Mouse (Mus musculus) erythroid progenitor cell, adult 5-6 weeks (primary cell): ENCODE measurements around the gene Tead2. TPM values are rescaled to one million over a fixed set of nuclear protein-coding genes. Genes with fewer than 3 reads are reported as not detected.
"Not testable (repeated sequence)": the region's sequence is repeated elsewhere in the genome, so short reads cannot be mapped to it uniquely, and the experiment has no call there.

ENCODE experiments used
- ATAC-seq: replicated peaks from 2 replicates; pipeline ENCODE4 v1.8.0; 2016; ENCODE audit warnings: moderate number of reproducible peaks, mild to moderate bottlenecking, moderate TSS enrichment, inconsistent platforms; ENCODE audit not compliant: poor library complexity, low FRiP score, severe bottlenecking
- total RNA-seq, 2 experiments: library from RNA; stranded (forward) in 1 of 2; stranded (reverse) in 1 of 2; fragments of 150-400 nt in 1 of 2; fragments of 186-747, 209-891 nt in 1 of 2; gene quantifications; 2 replicates each; pipeline versions ENCODE4 v1.2.3 to v1.2.4; 2015 to 2017; ENCODE audit warnings: low replicate concordance in 2 of 2

Gene Tead2
- total RNA-seq, 2 experiments from 2014 or later, result not detected

DNA sequence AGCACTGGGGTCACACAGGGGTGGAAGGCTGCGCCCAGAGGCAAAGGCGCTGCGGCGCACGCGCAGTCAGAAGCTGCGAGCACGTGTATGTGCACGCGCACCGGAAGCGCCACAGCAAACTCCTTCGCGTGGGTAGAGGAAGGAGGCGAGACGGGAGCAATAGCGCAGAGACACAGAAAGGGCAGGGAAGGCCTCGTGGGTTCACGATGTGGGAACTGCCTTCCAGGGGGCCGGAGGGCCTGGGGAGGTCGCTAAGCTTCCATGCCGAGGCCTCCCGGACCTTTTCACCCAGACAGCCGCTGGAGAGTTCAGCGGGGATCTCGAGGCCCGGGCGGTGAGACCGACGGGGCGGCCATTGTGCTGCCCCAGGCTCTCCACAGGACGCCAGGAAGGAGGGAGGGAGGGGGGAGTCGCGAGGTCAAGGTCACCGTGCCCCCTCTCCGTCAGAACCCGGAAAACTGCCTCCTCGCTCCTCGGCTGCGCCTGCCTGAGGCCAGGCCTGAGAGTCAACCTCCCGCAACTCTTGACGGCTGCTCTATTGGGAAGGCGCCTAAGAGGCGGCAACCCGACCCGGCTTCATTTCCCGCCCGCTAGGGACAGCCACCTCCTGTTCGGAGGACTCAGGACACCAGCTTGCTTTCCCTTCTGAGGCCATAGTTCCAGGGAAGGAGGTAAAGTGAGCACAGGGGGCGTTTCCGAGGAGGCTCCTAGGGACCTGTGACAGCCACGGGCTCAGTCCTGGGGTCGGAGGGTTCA is 25.3 kb downstream of the Tead2 start, which contains the start of gene Slc6a16:
TSS of gene Slc6a16 (plus strand) at position 453 of the 756 bp plus-strand sequence.
- ATAC-seq, result no peak

DNA sequence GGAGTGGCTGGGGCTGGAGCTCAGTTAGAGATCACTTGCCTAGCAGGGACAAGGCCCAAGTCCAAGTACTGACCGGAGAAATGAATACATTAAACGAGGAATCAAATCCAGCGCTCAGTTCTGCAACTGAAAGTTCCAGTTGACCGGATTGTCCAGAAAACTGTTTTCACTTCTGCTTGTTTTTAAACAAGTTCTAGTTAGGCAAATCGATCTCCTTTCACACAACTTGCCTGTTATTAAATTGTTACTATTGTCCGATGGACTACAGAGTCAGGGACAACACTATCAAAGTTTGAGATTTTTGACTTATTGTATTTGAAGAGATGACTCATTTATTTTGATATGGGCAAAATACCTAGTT is 25.8 kb downstream of the Tead2 start:
- no peak for ATAC-seq

DNA sequence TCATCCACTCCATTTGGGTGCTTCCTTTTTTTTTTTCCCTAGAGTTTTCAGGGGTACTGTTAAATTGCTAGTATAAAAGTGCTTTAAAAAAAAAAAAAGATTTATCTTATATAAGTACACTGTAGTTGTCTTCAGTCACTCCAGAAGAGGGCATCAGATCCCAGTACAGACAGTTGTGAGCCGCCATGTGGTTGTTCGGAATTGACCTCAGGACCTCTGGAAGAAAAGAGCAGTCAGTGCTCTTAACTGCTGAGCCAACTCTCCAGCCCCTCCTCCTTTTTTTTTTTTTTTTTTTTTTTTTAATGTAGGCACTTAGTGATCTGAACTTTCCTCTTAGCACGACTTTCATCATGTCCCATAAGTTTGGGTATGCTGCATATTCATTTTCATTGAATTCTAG is 32.1 kb downstream of the Tead2 start:
- ATAC-seq, result no peak

GRCm38 (mm10) chr7:45253806-45254205 is 38.3 kb downstream of the Tead2 start:
- no peak for ATAC-seq

DNA sequence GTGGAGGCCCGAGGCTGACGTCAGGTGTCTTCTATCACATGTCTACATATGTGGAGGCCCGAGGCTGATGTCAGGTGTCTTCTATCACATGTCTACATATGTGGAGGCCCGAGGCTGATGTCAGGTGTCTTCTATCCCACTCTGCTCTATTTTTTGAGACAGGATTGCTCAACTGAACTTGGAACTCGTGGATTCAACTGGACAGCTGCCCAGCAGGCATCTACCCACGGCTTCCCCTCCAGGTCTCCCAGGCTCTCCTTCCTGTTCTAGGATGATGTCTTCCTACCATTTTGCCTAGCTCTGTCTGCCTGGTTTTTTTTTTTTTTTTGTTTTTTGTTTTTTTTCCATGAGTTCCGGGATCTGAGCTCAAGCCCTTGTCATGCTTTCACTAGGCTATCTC is 40.3 kb downstream of the Tead2 start:
- ATAC-seq, result not testable (repeated sequence)

GRCm38 (mm10) chr7:45257063-45257840 is 41.7 kb downstream of the Tead2 start:
- no peak for ATAC-seq

DNA sequence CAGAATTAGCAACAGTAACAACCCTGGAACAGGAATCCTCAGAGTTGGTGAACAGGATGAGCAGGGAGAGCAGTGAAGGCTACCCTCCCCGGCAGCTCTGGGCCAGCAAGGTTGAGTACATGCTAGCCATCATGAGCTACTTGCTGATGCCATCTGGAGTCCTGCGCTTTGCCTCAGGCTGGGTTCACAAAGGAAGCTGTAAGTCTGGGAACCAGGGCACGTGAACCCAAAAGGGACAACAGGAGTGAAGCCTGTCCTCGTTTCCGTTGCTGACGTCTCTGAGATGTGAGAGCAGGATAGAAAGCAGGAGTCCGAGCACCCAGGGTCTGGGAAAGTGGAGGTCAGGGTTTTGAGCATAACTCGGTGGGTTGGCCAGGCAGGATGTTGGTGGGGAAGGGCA is 43.7 kb downstream of the Tead2 start:
- no peak for ATAC-seq

- no peak for ATAC-seq
Observed at GRCm38 (mm10) chr7:45262266-45262665, 46.7 kb downstream of the Tead2 start.

- ATAC-seq, result no peak
Observed at GRCm38 (mm10) chr7:45263006-45263607, 47.6 kb downstream of the Tead2 start.

- ATAC-seq, result no peak
Observed at GRCm38 (mm10) chr7:45264348-45264747, 48.8 kb downstream of the Tead2 start.

- ATAC-seq, result no peak
Observed at GRCm38 (mm10) chr7:45265518-45265917, 50.0 kb downstream of the Tead2 start.

GRCm38 (mm10) chr7:45272786-45273412 is 57.3 kb downstream of the Tead2 start:
- ATAC-seq, result no peak

DNA sequence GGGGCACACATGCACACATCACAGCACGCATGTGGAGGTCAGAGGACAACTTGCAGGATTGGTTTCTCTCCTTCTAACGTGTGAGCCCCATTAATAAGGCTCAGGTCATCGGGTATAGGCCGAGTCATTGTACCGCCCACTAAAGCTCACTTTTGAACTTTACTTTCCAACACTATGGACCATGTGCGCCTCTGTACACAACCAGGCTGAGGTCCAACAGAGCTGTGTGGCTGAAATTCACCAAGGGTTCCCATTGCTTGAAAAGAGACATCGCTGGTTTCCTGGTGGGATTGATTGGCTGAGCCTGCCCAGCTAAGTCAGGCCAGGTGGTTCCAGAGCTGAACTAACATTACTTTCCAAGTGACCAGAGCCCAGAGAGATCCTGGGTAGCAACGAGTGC is 58.1 kb downstream of the Tead2 start:
- no peak for ATAC-seq

- no peak for ATAC-seq
Observed at GRCm38 (mm10) chr7:45277136-45277760, 61.7 kb downstream of the Tead2 start, which contains the start of gene Slc6a21. Gene Slc6a21, plus strand, starts transcription at chr7:45277513.

Other genes with a start within 250 kb of the Tead2 start
Only the 30 nearest of the 36 such genes appear.
- 6.3 and 10.1 TPM in 2 replicates for gene Bcl2l12, start 217.0 kb upstream of the Tead2 start, total RNA-seq (2015; ENCODE audit: low replicate concordance)
- 3.6 and 8.7 TPM in 2 replicates for gene Bcl2l12, start 217.0 kb upstream of the Tead2 start, total RNA-seq (2017; ENCODE audit: low replicate concordance)
- 20.9 and 30.2 TPM in 2 replicates for gene Scaf1, start 199.4 kb upstream of the Tead2 start, total RNA-seq (2015; ENCODE audit: low replicate concordance)
- 15.8 and 31.6 TPM in 2 replicates for gene Scaf1, start 199.4 kb upstream of the Tead2 start, total RNA-seq (2017; ENCODE audit: low replicate concordance)
- 15.9 and 24.1 TPM in 2 replicates for gene Rras, start 197.8 kb upstream of the Tead2 start, total RNA-seq (2015; ENCODE audit: low replicate concordance)
- 0.90 TPM in 1 of 2 replicates, not detected in the other for gene Rras, start 197.8 kb upstream of the Tead2 start, total RNA-seq (2017; ENCODE audit: low replicate concordance)
- 3.6 and 6.7 TPM in 2 replicates for gene Prr12, start 162.9 kb upstream of the Tead2 start, total RNA-seq (2015; ENCODE audit: low replicate concordance)
- gene Prr12, start 162.9 kb upstream of the Tead2 start, total RNA-seq (2017; ENCODE audit: low replicate concordance), result 0.13 and 0.23 TPM in 2 replicates
- gene Nosip, start 153.3 kb upstream of the Tead2 start, total RNA-seq (2015; ENCODE audit: low replicate concordance), result 24.5 and 30.6 TPM in 2 replicates
- gene Nosip, start 153.3 kb upstream of the Tead2 start, total RNA-seq (2017; ENCODE audit: low replicate concordance), result 32.7 and 54.0 TPM in 2 replicates
- gene Prrg2, start 153.1 kb upstream of the Tead2 start, total RNA-seq (2015; ENCODE audit: low replicate concordance), result 2.9 and 8.8 TPM in 2 replicates
- gene Prrg2, start 153.1 kb upstream of the Tead2 start, total RNA-seq (2017; ENCODE audit: low replicate concordance), result 0.91 and 6.8 TPM in 2 replicates
- gene Rcn3, start 123.5 kb upstream of the Tead2 start, total RNA-seq (2015; ENCODE audit: low replicate concordance), result 1.1 and 8.8 TPM in 2 replicates
- 1.9 and 4.0 TPM in 2 replicates for gene Rcn3, start 123.5 kb upstream of the Tead2 start, total RNA-seq (2017; ENCODE audit: low replicate concordance)
- 10.5 TPM in 2 replicates for gene Fcgrt, start 111.9 kb upstream of the Tead2 start, total RNA-seq (2015; ENCODE audit: low replicate concordance)
- 8.3 and 9.7 TPM in 2 replicates for gene Fcgrt, start 111.9 kb upstream of the Tead2 start, total RNA-seq (2017; ENCODE audit: low replicate concordance)
- 694 and 736 TPM in 2 replicates for gene Rps11, start 91.3 kb upstream of the Tead2 start, total RNA-seq (2015; ENCODE audit: low replicate concordance)
- gene Rps11, start 91.3 kb upstream of the Tead2 start, total RNA-seq (2017; ENCODE audit: low replicate concordance), result 189 and 313 TPM in 2 replicates
- gene Rpl13a, start 87.0 kb upstream of the Tead2 start, total RNA-seq (2015; ENCODE audit: low replicate concordance), result 918 and 1,040 TPM in 2 replicates
- gene Rpl13a, start 87.0 kb upstream of the Tead2 start, total RNA-seq (2017; ENCODE audit: low replicate concordance), result 765 and 800 TPM in 2 replicates
- gene Gm45713, start 79.5 kb upstream of the Tead2 start, total RNA-seq (2015; ENCODE audit: low replicate concordance), result not detected in 2 replicates
- 0.98 and 2.3 TPM in 2 replicates for gene Gm45713, start 79.5 kb upstream of the Tead2 start, total RNA-seq (2017; ENCODE audit: low replicate concordance)
- 3.6 and 17.2 TPM in 2 replicates for gene Flt3l, start 79.3 kb upstream of the Tead2 start, total RNA-seq (2015; ENCODE audit: low replicate concordance)
- gene Flt3l, start 79.3 kb upstream of the Tead2 start, total RNA-seq (2017; ENCODE audit: low replicate concordance), result 0.23 and 4.5 TPM in 2 replicates
- 58.7 and 96.4 TPM in 2 replicates for gene Pih1d1, start 61.5 kb upstream of the Tead2 start, total RNA-seq (2015; ENCODE audit: low replicate concordance)
- gene Pih1d1, start 61.5 kb upstream of the Tead2 start, total RNA-seq (2017; ENCODE audit: low replicate concordance), result 6.8 and 8.7 TPM in 2 replicates
- 24.5 and 29.3 TPM in 2 replicates for gene Aldh16a1, start 61.2 kb upstream of the Tead2 start, total RNA-seq (2015; ENCODE audit: low replicate concordance)
- gene Aldh16a1, start 61.2 kb upstream of the Tead2 start, total RNA-seq (2017; ENCODE audit: low replicate concordance), result 12.4 and 14.1 TPM in 2 replicates
- not detected in 2 replicates for gene Slc17a7, start 51.8 kb upstream of the Tead2 start, total RNA-seq (2015; ENCODE audit: low replicate concordance)
- not detected in 2 replicates for gene Slc17a7, start 51.8 kb upstream of the Tead2 start, total RNA-seq (2017; ENCODE audit: low replicate concordance)
- gene Gfy, start 36.2 kb upstream of the Tead2 start, total RNA-seq (2015; ENCODE audit: low replicate concordance), result not detected in 2 replicates
- not detected in 2 replicates for gene Gfy, start 36.2 kb upstream of the Tead2 start, total RNA-seq (2017; ENCODE audit: low replicate concordance)
- not detected in 2 replicates for gene Pth2, start 34.8 kb upstream of the Tead2 start, total RNA-seq (2015; ENCODE audit: low replicate concordance)
- not detected in 2 replicates for gene Pth2, start 34.8 kb upstream of the Tead2 start, total RNA-seq (2017; ENCODE audit: low replicate concordance)
- not detected in 2 replicates for gene Ccdc155, start 10.9 kb upstream of the Tead2 start, total RNA-seq (2015; ENCODE audit: low replicate concordance)
- gene Ccdc155, start 10.9 kb upstream of the Tead2 start, total RNA-seq (2017; ENCODE audit: low replicate concordance), result not detected in 2 replicates
- gene Dkkl1, start 3.6 kb upstream of the Tead2 start, total RNA-seq (2015; ENCODE audit: low replicate concordance), result 6.3 and 8.6 TPM in 2 replicates
- gene Dkkl1, start 3.6 kb upstream of the Tead2 start, total RNA-seq (2017; ENCODE audit: low replicate concordance), result 0.77 TPM in 1 of 2 replicates, not detected in the other
- 82.2 and 86.1 TPM in 2 replicates for gene Cd37, start 23.4 kb downstream of the Tead2 start, total RNA-seq (2015; ENCODE audit: low replicate concordance)
- gene Cd37, start 23.4 kb downstream of the Tead2 start, total RNA-seq (2017; ENCODE audit: low replicate concordance), result 21.1 and 54.8 TPM in 2 replicates
- not detected in 2 replicates for gene Slc6a16, start 25.3 kb downstream of the Tead2 start, total RNA-seq (2015; ENCODE audit: low replicate concordance)
- gene Slc6a16, start 25.3 kb downstream of the Tead2 start, total RNA-seq (2017; ENCODE audit: low replicate concordance), result not detected in 2 replicates
- gene Slc6a21, start 61.8 kb downstream of the Tead2 start, total RNA-seq (2015; ENCODE audit: low replicate concordance), result not detected in 2 replicates
- not detected in 2 replicates for gene Slc6a21, start 61.8 kb downstream of the Tead2 start, total RNA-seq (2017; ENCODE audit: low replicate concordance)
- gene Trpm4, start 118.0 kb downstream of the Tead2 start, total RNA-seq (2015; ENCODE audit: low replicate concordance), result not detected in 2 replicates
- gene Trpm4, start 118.0 kb downstream of the Tead2 start, total RNA-seq (2017; ENCODE audit: low replicate concordance), result not detected in 2 replicates
- gene Hrc, start 119.5 kb downstream of the Tead2 start, total RNA-seq (2015; ENCODE audit: low replicate concordance), result not detected in 2 replicates
- gene Hrc, start 119.5 kb downstream of the Tead2 start, total RNA-seq (2017; ENCODE audit: low replicate concordance), result not detected in 2 replicates
- gene Ppfia3, start 151.3 kb downstream of the Tead2 start, total RNA-seq (2015; ENCODE audit: low replicate concordance), result not detected in 2 replicates
- not detected in 2 replicates for gene Ppfia3, start 151.3 kb downstream of the Tead2 start, total RNA-seq (2017; ENCODE audit: low replicate concordance)
- not detected in 2 replicates for gene Lin7b, start 154.8 kb downstream of the Tead2 start, total RNA-seq (2015; ENCODE audit: low replicate concordance)
- gene Lin7b, start 154.8 kb downstream of the Tead2 start, total RNA-seq (2017; ENCODE audit: low replicate concordance), result not detected in 2 replicates
- 143 and 194 TPM in 2 replicates for gene Snrnp70, start 180.0 kb downstream of the Tead2 start, total RNA-seq (2015; ENCODE audit: low replicate concordance)
- 312 and 348 TPM in 2 replicates for gene Snrnp70, start 180.0 kb downstream of the Tead2 start, total RNA-seq (2017; ENCODE audit: low replicate concordance)
- gene Kcna7, start 189.9 kb downstream of the Tead2 start, total RNA-seq (2015; ENCODE audit: low replicate concordance), result not detected in 2 replicates
- gene Kcna7, start 189.9 kb downstream of the Tead2 start, total RNA-seq (2017; ENCODE audit: low replicate concordance), result not detected in 2 replicates
- not detected in 2 replicates for gene Ntf5, start 197.9 kb downstream of the Tead2 start, total RNA-seq (2015; ENCODE audit: low replicate concordance)
- not detected in 2 replicates for gene Ntf5, start 197.9 kb downstream of the Tead2 start, total RNA-seq (2017; ENCODE audit: low replicate concordance)
- gene Lhb, start 205.1 kb downstream of the Tead2 start, total RNA-seq (2015; ENCODE audit: low replicate concordance), result not detected in 2 replicates
- gene Lhb, start 205.1 kb downstream of the Tead2 start, total RNA-seq (2017; ENCODE audit: low replicate concordance), result not detected in 2 replicates